Mouse (Mus musculus) stomach, postnatal 0 days (tissue): ENCODE measurements around the gene Fyb2. TPM values are rescaled to one million over a fixed set of nuclear protein-coding genes. Genes with fewer than 3 reads are reported as not detected.

Experiments
- ATAC-seq: fragments of 200-750 bp; cut with Nextera tagmentation; 2 replicates; pipeline ENCODE4 v1.8.0; 2017; ENCODE audit not compliant: low FRiP score, low TSS enrichment
- DNase-seq: peaks from one replicate; pipeline ENCODE4 v3.0.0-alpha.2; 2016; ENCODE audit warnings: low spot score
- H3K27ac ChIP-seq: fragments of 300-500 bp; sonication (generic); replicated peaks from 2 replicates; pipeline ENCODE4 v1.5.1; 2014; ENCODE audit warnings: mild to moderate bottlenecking, control low read depth
- H3K27me3 ChIP-seq: fragments of 300-500 bp; sonication (generic); 2 replicates; pipeline ENCODE4 v1.6.1; 2014; ENCODE audit warnings: low read length; ENCODE audit not compliant: control insufficient read depth, insufficient read depth
- H3K36me3 ChIP-seq: fragments of 300-500 bp; sonication (generic); 2 replicates; pipeline ENCODE4 v1.6.1; 2014; ENCODE audit warnings: low read length, mixed read lengths; ENCODE audit not compliant: control insufficient read depth, insufficient read depth
- H3K4me1 ChIP-seq: fragments of 300-500 bp; sonication (generic); replicated peaks from 2 replicates; pipeline ENCODE4 v1.6.1; 2014; ENCODE audit warnings: antibody characterized with exemption; ENCODE audit not compliant: control insufficient read depth, insufficient read depth
- H3K4me2 ChIP-seq: fragments of 300-500 bp; sonication (generic); replicated peaks from 2 replicates; pipeline ENCODE4 v1.6.1; 2014; ENCODE audit warnings: low read depth, mild to moderate bottlenecking, control low read depth, moderate library complexity
- H3K4me3 ChIP-seq: fragments of 300-500 bp; sonication (generic); 2 replicates; pipeline ENCODE4 v1.5.1; 2014; ENCODE audit warnings: low read depth, low read length, control low read depth
- H3K9ac ChIP-seq: fragments of 300-500 bp; sonication (generic); 2 replicates; pipeline ENCODE4 v1.6.1; 2014; ENCODE audit warnings: mild to moderate bottlenecking, low read length, control low read depth, mixed read lengths
- H3K9me3 ChIP-seq: fragments of 300-500 bp; sonication (generic); 2 replicates; pipeline ENCODE4 v1.6.1; 2016; ENCODE audit warnings: low read length; ENCODE audit not compliant: control insufficient read depth
- CTCF ChIP-seq: IDR thresholded peaks from 2 replicates; pipeline ENCODE4 v1.5.1; 2016; ENCODE audit warnings: antibody characterized with exemption, low read depth, mild to moderate bottlenecking, moderate library complexity
- EP300 ChIP-seq: optimal IDR thresholded peaks from 2 replicates; pipeline ENCODE3; 2016; ENCODE audit warnings: antibody characterized with exemption
- WGBS: fragments of 180-500 bp; shearing (Covaris S2); extraction: QIAGEN DNeasy Blood & Tissue Kit; methylation state at CpG from one replicate; pipeline ENCODE4 v1.1.7; 2014; 5-methylcytosine and 5-hydroxymethylcytosine counted together
- polyA plus RNA-seq: library from polyadenylated mRNA; unstranded; fragments of >200 nt; fragmentation: Nextera tagmentation; extraction: Ambion mirVana; gene quantifications from 2 replicates; pipeline ENCODE4 v1.2.1, GENCODE M21; 2015

Gene Fyb2
- 0.06 and 0.10 TPM in 2 replicates for polyA plus RNA-seq

DNA sequence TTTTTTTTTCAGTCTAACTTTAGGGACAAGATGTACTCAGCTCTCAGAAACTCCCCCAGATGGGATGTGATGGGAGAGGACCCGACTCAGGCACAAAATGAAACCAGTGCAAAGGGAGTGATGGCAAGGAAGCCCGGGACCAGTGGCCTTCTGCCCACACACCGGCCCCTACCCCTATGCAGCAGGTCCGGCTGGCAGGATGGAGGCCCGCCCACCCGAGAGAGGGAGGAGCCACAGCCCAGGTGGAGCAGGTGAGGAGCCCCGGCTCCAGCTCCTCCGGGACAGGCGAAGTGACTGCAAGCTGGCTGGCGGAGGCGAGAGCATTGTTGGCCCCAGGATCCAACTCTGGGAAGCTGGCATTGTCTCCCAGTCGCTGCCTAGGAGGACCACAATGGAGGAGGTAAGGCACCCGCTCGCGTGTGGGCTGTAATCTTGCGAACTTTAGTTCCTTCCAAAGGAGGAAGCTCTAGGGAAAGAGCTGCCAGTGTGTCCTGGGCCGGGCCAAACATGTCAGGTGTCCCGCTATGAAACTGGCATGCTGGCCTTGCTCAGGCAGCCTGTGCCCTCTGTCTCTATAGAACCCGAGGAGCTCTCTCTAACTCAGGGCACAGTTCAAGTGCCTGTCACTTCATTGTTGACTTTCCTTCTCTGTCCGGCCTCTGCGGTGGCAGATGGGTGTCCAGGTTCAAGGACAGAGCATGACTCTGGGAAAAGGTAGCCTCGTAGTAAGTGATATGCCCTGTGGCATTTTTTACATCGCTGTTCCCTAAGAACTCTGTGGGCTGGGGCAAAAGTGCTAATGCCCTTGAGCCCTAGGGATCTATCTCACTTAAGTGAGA, at the start of gene Fyb2:
Gene Fyb2 (plus strand): TSS at position 166 of the 839 bp plus-strand sequence.
- TF ChIP-seq CTCF (no peak), EP300 (no peak)
- Histone ChIP-seq H3K4me1 (no peaks in the 10 kb centered on the region), H3K27me3 (no peaks in the 10 kb centered on the region), H3K27ac (no peak within 1 kb of the TSS), H3K9ac (no peak within 1 kb of the TSS), H3K4me3 (peak within 1 kb of the TSS; percentile 8; the same call in 1 of the 2 replicates), H3K9me3 (no peaks in the 10 kb centered on the region), H3K36me3 (no peaks in the 10 kb centered on the region), H3K4me2 (peak within 1 kb of the TSS; percentile 46)
- no peak; the same call in 1 of the 2 replicates for ATAC-seq
- peak; percentile 32 for DNase-seq
- WGBS: 26% methylated on average over 23 of the region's 23 CpGs

DNA sequence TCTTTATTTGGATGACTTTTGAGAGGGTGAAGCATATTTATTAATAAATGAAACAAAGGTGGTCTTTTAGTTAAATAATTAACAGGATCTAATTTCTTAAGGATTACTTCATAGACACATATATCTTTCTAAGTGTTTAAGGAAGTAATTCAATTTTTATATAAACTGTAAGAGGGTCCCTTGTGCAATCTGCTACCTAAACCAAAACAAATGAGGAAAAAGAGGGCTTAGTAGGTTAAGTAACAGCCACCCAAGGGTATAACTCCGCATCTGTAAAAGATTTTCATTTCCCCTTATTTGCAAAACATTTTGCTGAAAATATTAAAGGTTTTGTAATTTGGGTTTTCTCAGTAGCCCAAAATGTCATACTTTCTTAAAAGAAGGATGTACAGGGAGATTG, 48.9 kb upstream of the Fyb2 start:
- no peak for ATAC-seq
- no peak for TF ChIP-seq EP300
- TF ChIP-seq CTCF: no peak
- H3K9me3 ChIP-seq: no peaks in the 10 kb centered on the region
- no peak for DNase-seq
- 61% methylated on average over 1 of the region's 1 CpGs for WGBS
- H3K27ac ChIP-seq: no peak overlapping the region
- H3K4me1 ChIP-seq: no peaks in the 10 kb centered on the region
- no peak overlapping the region for H3K4me3 ChIP-seq
- no peak overlapping the region for H3K4me2 ChIP-seq
- no peaks in the 10 kb centered on the region for H3K27me3 ChIP-seq
- H3K9ac ChIP-seq: no peak overlapping the region
- H3K36me3 ChIP-seq: no peaks in the 10 kb centered on the region

DNA sequence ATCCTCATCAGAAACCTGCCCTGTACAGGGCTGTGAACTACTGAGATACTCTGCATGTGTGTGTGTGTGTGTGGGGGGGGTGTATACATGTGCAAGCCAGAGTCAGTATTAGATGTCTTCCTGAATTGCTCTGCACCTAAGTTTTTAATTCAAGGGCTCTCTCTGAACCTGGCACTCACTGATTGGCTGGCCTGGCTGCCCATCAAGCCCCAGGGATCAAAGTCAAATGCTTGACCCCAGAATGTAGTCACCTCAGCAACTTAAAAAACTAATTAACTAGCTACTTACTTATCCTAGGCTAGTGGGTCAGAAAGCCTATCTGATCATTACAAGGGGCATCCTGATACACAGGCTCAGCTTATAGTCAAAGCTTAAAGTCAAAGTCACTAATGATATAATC, 43.7 kb upstream of the Fyb2 start:
- Histone ChIP-seq H3K4me3 (no peak overlapping the region), H3K9me3 (no peaks in the 10 kb centered on the region), H3K27ac (no peak overlapping the region), H3K4me2 (no peak overlapping the region), H3K4me1 (no peaks in the 10 kb centered on the region), H3K27me3 (no peaks in the 10 kb centered on the region), H3K36me3 (no peaks in the 10 kb centered on the region), H3K9ac (no peak overlapping the region)
- DNase-seq (no peak), ATAC-seq (no peak)
- TF ChIP-seq EP300: no peak

DNA sequence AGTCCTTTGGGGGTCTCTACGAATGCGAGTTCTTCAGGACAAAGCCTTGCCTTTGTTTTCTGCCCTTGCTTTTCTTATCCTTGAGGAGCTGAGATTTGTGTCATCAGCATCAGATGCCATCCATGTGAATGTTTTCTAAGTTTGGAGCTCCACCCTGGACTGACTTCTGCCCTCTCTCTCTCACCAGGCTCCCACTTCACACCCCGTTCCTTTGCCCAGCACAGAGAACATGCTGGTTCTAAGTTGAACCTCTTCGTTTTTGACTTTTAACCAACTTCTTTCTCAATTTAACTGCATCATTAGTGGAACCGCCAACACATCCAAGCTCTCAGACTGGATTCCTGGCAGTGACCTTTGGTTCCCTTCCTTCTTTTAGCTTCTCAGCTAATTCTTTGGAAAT, 43.1 kb upstream of the Fyb2 start:
- Histone ChIP-seq H3K9me3 (no peaks in the 10 kb centered on the region), H3K4me1 (no peaks in the 10 kb centered on the region), H3K4me3 (no peak overlapping the region), H3K9ac (no peak overlapping the region), H3K36me3 (no peaks in the 10 kb centered on the region), H3K4me2 (no peak overlapping the region), H3K27me3 (no peaks in the 10 kb centered on the region), H3K27ac (no peak overlapping the region)
- DNase-seq (no peak), ATAC-seq (no peak)
- TF ChIP-seq EP300 (no peak), CTCF (no peak)
- 87% methylated on average over 5 of the region's 5 CpGs for WGBS

DNA sequence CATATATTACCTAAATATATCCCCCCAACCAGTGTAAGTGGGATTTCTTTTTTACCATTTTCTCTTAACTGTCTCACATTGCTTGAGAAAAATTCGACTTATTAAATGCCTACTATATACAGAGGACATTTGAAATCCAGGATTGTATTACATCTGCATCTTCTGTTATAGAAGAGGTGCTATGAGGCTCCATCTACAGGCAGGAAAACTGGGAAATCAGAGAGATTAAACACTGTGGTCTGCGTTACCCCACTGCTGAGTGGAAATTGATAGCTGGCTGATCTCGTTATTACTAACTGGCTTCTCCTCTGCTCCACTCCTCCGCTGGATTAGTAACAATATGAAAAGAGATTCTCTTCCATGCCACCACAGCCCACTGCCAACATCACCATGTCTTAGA, 37.4 kb upstream of the Fyb2 start:
- no peak overlapping the region for H3K4me2 ChIP-seq
- no peak for ATAC-seq
- no peaks in the 10 kb centered on the region for H3K36me3 ChIP-seq
- no peak overlapping the region for H3K27ac ChIP-seq
- no peaks in the 10 kb centered on the region for H3K27me3 ChIP-seq
- H3K9me3 ChIP-seq: no peaks in the 10 kb centered on the region
- no peaks in the 10 kb centered on the region for H3K4me1 ChIP-seq
- WGBS: 62% methylated on average over 4 of the region's 4 CpGs
- no peak overlapping the region for H3K4me3 ChIP-seq
- no peak overlapping the region for H3K9ac ChIP-seq
- TF ChIP-seq EP300 (no peak), CTCF (no peak)
- no peak for DNase-seq

DNA sequence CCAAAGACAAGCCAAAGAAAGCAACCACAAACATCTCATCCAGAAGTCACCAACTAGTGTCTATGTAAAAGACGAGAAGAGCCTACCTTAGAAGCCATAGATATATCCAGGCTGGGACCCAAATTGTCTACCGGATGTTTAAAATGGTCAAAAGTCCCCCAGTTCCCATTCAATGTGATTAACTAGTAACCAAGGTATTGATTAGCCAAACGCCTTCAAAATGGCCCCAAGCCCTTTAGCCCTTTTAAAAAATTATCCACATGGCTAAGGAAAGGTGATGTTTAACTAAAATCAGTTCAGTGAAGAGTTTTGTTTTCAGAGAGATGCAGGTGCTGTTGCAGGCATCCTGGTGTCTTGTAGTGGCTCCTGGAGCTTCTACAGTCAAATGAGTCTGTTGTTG, 36.9 kb upstream of the Fyb2 start, which contains the start of gene C8a:
Gene C8a (minus strand): TSS at position 76 of the 400 bp plus-strand sequence.
- no peak for DNase-seq
- Histone ChIP-seq H3K27me3 (no peaks in the 10 kb centered on the region), H3K4me1 (no peaks in the 10 kb centered on the region), H3K9me3 (no peaks in the 10 kb centered on the region), H3K36me3 (no peaks in the 10 kb centered on the region), H3K9ac (no peak within 1 kb of the TSS), H3K4me2 (no peak within 1 kb of the TSS), H3K27ac (no peak within 1 kb of the TSS), H3K4me3 (no peak within 1 kb of the TSS)
- TF ChIP-seq EP300 (no peak), CTCF (no peak)
- WGBS: 63% methylated on average over 3 of the region's 3 CpGs
- ATAC-seq: no peak
